49 mouse cellular contexts compared by ENCODE assay signal in genomic region chr16:43641230-43641629, GRCm38 (mm10). TPM values are rescaled to one million over a fixed set of nuclear protein-coding genes. Genes with fewer than 3 reads are reported as not detected.
"Had no signal": no experiment of that assay in that cellular context is flagged by ENCODE, and none has a peak within 500 bp of the region (broad histone marks: within the 10 kb centered on the region; RNA-seq: fewer than 3 reads in every experiment).

No protein-coding gene starts in this region.

- H3K4me1 ChIP-seq: heart, embryonic 15.5 days; hindbrain, embryonic 12.5 days; hindbrain, embryonic 13.5 days; intestine, embryonic 15.5 days had no signal

- H3K27me3 ChIP-seq: heart, embryonic 12.5 days; heart, embryonic 13.5 days; heart, embryonic 15.5 days; hindbrain, embryonic 12.5 days; hindbrain, embryonic 13.5 days; hindbrain, embryonic 15.5 days; intestine, embryonic 15.5 days; kidney, embryonic 15.5 days had no signal

- H3K9me3 ChIP-seq: heart, embryonic 12.5 days; heart, embryonic 13.5 days; heart, embryonic 15.5 days; hindbrain, embryonic 10.5 days; hindbrain, embryonic 12.5 days; hindbrain, embryonic 13.5 days; hindbrain, embryonic 15.5 days; intestine, embryonic 15.5 days; kidney, embryonic 15.5 days had no signal

- H3K9ac ChIP-seq: heart, embryonic 12.5 days; heart, embryonic 13.5 days; heart, embryonic 15.5 days; hindbrain, embryonic 12.5 days; hindbrain, embryonic 13.5 days; hindbrain, embryonic 14.5 days; hindbrain, embryonic 15.5 days; intestine, embryonic 15.5 days; kidney, embryonic 15.5 days had no signal

- H3K4me2 ChIP-seq: heart, embryonic 11.5 days; heart, embryonic 12.5 days; heart, embryonic 13.5 days; heart, embryonic 15.5 days; hindbrain, embryonic 12.5 days; hindbrain, embryonic 13.5 days; hindbrain, embryonic 14.5 days; hindbrain, embryonic 15.5 days; intestine, embryonic 15.5 days; kidney, embryonic 15.5 days had no signal

- ATAC-seq: hindbrain, embryonic 16.5 days; hindbrain, postnatal 0 days; inflammation-experienced regulatory T-cells, adult 6 months; intestine, embryonic 15.5 days; intestine, embryonic 16.5 days; intestine, postnatal 0 days had no signal

- H3K36me3 ChIP-seq: heart, embryonic 13.5 days; heart, embryonic 15.5 days; intestine, embryonic 15.5 days; kidney, embryonic 15.5 days had no signal

- H3K27ac ChIP-seq: heart, embryonic 13.5 days; heart, embryonic 15.5 days; hindbrain, embryonic 10.5 days; hindbrain, embryonic 12.5 days; hindbrain, embryonic 13.5 days; hindbrain, embryonic 14.5 days; hindbrain, embryonic 15.5 days; hindbrain, postnatal 0 days; intestine, embryonic 15.5 days; kidney, embryonic 15.5 days; kidney, postnatal 0 days; left cerebral cortex, adult 2 months had no signal

- DNase-seq: heart, postnatal 10 days; heart, postnatal 14 days; heart, postnatal 36 days; heart, postnatal 4 days; kidney, adult 11 months; kidney, adult 18-20 months; kidney, adult 2 months; kidney, adult 8-10 months; kidney, adult 9 months; kidney, postnatal 10 days; kidney, postnatal 14 days; kidney, postnatal 25 days; kidney, postnatal 36 days; kidney, postnatal 4 days; layer of hippocampus, adult 9-11 months; layer of hippocampus, postnatal 36 days had no signal

- H3K4me3 ChIP-seq: heart, embryonic 12.5 days; heart, embryonic 13.5 days; heart, embryonic 15.5 days; hindbrain, embryonic 10.5 days; hindbrain, embryonic 12.5 days; hindbrain, embryonic 13.5 days; hindbrain, embryonic 15.5 days; intestine, embryonic 15.5 days; kidney, embryonic 15.5 days; layer of hippocampus, adult 2 months; left cerebral cortex, adult 2 months had no signal

RNA-seq across cellular contexts. Expression of gene Tigit, which starts 22.7 kb away (rescaled TPM):
- total RNA-seq: heart, postnatal 10 days; heart, postnatal 14 days; heart, postnatal 25 days; heart, postnatal 36 days; heart, postnatal 4 days; hematopoietic stem cell, adult 5-6 weeks; hindbrain, postnatal 0 days; layer of hippocampus, adult 18-20 months; layer of hippocampus, adult 2 months; layer of hippocampus, adult 8-10 months; layer of hippocampus, postnatal 10 days; layer of hippocampus, postnatal 14 days; layer of hippocampus, postnatal 25 days; layer of hippocampus, postnatal 36 days; left cerebral cortex, adult 18-20 months; left cerebral cortex, adult 2 months had no signal
- polyA plus RNA-seq: heart, embryonic 11.5 days; heart, embryonic 12.5 days; heart, embryonic 13.5 days; heart, embryonic 14.5 days; heart, embryonic 15.5 days; heart, postnatal 0 days; hindbrain, embryonic 10.5 days; hindbrain, embryonic 11.5 days; hindbrain, embryonic 12.5 days; hindbrain, embryonic 13.5 days; hindbrain, embryonic 14.5 days; hindbrain, embryonic 15.5 days; hindbrain, embryonic 16.5 days; intestine, embryonic 14.5 days; intestine, embryonic 15.5 days; intestine, embryonic 16.5 days; intestine, postnatal 0 days; kidney, embryonic 14.5 days; kidney, embryonic 15.5 days; kidney, embryonic 16.5 days; kidney, postnatal 0 days had no signal
